Mouse (Mus musculus) c-Kit-positive CD71-positive TER-119-positive erythroid progenitor cells, embryonic 14.5 days (primary cell): ENCODE results near the gene Cd59b.
"Not testable (repeated sequence)": the region's sequence is repeated elsewhere in the genome, so short reads cannot be mapped to it uniquely, and the experiment has no call there.

Experiments used
- DNase-seq: peaks from one replicate; pipeline ENCODE4 v3.0.0-alpha.2; 2013; ENCODE audit warnings: low spot score

Gene Cd59b

GRCm38 (mm10) chr2:104065526-104065925 lies 4.1 kb upstream of the Cd59b start, which contains the start of gene Gm10912:
TSS of gene Gm10912 (plus strand) at chr2:104065826.
- DNase-seq = not testable (repeated sequence)

- DNase-seq = not testable (repeated sequence)
Observed at GRCm38 (mm10) chr2:104068450-104068849, 1.2 kb upstream of the Cd59b start, which contains the start of gene Gm10799. TSS of gene Gm10799 (minus strand) at chr2:104068550.

- peak; percentile 65 for DNase-seq
Observed at GRCm38 (mm10) chr2:104078285-104078684, 8.6 kb downstream of the Cd59b start.

- not testable (repeated sequence) for DNase-seq
Observed at GRCm38 (mm10) chr2:104081436-104082050, 11.9 kb downstream of the Cd59b start.

- no peak for DNase-seq
Observed at GRCm38 (mm10) chr2:104082474-104082873, 12.8 kb downstream of the Cd59b start.

DNA sequence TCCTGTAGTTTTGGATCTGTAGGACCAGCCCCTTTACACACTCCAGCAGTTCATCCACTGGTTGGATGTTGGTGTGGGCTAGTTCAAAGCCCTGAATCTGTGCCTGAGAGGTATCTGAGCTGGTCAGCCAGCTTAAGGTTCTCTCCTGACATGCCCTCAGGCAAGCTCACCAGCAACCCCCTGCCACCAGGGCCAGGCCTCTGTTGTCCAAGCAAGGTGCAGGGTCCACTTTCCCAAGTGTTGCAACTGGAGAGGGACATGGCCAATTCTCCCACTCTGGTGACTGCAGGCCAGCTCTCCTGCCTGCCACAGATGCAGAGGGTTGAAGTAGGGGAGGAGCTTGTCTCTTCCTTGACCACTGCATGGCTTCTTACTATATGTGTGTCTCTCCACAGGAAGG lies 14.4 kb downstream of the Cd59b start:
- DNase-seq = not testable (repeated sequence)

- DNase-seq = peak; percentile 53
Observed at GRCm38 (mm10) chr2:104087562-104087961, 17.9 kb downstream of the Cd59b start.

DNA sequence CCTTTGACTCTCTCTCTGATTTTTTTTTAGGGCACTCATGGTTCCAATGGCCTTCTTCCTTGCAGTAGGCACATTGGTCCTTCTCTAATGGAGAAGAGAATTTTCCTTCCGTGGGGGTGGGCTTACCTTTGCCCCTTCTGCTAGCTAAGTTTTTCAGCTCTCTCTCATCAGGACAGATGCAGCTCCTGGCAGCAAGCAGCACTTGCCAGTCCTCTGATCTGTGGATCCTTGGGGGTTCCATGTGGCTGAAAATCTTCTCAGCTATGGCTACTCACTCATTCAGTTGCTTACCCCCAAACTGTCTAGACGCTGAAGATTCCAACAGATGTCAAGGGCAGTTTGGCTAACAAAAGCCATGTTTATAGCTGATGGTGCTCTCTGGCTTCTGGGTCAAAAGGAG lies 23.7 kb downstream of the Cd59b start:
- no peak for DNase-seq

- DNase-seq = peak; percentile 92
Observed at GRCm38 (mm10) chr2:104095741-104096213, 26.1 kb downstream of the Cd59b start, which contains the start of gene Cd59a. TSS of gene Cd59a (plus strand) at chr2:104095801.

GRCm38 (mm10) chr2:104096256-104096655 lies 26.6 kb downstream of the Cd59b start:
- DNase-seq = no peak

- not testable (repeated sequence) for DNase-seq
Observed at GRCm38 (mm10) chr2:104096796-104097195, 27.1 kb downstream of the Cd59b start.

GRCm38 (mm10) chr2:104097396-104097795 lies 27.7 kb downstream of the Cd59b start:
- DNase-seq = not testable (repeated sequence)

- DNase-seq = peak; percentile 52
Observed at GRCm38 (mm10) chr2:104098529-104099230, 29.0 kb downstream of the Cd59b start.

DNA sequence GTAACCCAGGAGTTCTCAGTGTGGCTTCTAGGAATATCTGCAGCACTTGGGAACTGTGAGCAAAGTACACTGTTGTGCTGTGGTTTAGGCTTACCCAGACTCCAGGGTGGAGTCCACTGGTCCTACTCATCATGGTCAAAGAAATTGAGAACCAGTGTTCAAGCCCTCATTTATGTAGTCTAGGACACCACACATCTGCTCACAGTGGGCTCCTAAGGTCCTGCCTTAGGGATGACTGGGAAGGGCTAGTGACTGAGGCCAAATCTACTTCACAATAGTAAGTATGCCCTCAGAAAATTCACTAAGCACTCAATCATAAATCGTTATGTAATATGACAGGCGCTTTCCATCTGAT lies 29.6 kb downstream of the Cd59b start:
- no peak for DNase-seq

DNA sequence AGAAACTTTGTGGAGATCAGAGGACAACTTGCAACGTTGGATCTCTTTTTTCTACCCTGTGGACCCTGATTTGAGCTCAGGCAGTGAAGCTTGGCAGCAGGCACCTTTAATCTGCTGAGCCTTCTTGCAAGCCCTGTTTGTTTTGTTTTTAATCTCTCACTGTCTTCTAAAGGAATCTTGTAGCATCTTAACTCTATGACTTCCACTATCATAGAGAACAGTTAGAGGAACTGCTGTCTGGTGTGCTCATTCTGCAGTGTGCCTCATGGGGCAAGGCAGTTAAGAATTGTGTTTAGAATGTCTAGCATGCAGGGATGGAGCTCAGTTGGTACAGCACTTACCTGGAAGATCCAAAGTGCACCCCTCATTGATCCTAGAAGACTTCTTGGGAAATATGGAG lies 30.3 kb downstream of the Cd59b start:
- DNase-seq = no peak

GRCm38 (mm10) chr2:104104800-104105199 lies 35.2 kb downstream of the Cd59b start:
- no peak for DNase-seq

DNA sequence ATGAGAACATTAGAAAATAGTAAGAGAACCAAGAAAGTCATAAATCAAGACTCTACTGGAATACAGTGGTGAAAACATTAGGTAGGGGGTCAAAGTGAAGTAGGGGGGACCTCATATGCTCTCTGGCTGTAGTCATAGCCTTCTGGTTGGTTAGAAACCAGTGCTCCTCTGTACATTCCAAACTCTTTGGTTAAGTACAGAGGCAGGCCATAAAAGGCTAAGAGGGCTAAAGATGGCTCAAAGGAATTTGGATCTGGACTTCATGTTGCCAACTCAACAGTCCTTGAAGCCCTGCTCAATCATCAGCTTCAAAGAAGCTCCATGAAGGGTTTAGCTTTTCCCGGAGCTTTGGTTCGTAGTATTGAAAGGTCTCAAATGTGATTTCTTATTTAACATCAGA lies 39.4 kb downstream of the Cd59b start:
- DNase-seq = not testable (repeated sequence)

GRCm38 (mm10) chr2:104109528-104109927 lies 39.9 kb downstream of the Cd59b start:
- no peak for DNase-seq

- no peak for DNase-seq
Observed at GRCm38 (mm10) chr2:104110031-104110430, 40.4 kb downstream of the Cd59b start.

- not testable (repeated sequence) for DNase-seq
Observed at GRCm38 (mm10) chr2:104111170-104111797, 41.6 kb downstream of the Cd59b start.

DNA sequence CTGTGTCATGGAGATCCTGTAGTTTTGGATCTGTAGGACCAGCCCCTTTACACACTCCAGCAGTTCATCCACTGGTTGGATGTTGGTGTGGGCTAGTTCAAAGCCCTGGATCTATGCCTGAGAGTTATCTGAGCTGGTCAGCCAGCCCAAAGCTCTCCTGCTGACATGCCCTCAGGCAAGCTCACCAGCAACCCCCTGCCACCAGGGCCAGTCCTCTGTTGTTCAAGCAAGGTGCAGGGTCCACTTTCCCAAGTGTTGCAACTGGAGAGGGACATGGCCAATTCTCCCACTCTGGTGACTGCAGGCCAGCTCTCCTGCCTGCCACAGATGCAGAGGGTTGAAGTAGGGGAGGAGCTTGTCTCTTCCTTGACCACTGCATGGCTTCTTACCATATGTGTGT lies 43.9 kb downstream of the Cd59b start:
- DNase-seq = not testable (repeated sequence)

DNA sequence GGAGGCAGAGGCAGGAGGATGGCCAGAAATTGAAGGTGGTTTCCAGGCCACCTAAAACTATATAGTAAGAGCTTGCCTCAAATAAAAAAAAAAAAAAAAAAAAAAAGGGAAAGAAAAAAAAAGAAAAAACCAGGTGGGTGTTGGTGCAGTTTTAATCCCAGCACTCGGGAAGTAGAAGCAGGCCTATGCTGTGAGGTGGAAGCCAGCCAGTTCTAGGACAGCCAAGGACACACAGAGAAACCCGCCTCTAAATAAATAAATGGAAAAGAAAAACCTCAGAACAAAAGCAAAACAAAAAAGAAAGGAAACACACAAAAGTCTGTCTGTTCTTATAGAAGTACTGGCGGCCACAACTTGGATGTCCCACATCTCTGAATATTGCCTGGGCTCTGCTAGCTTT lies 45.2 kb downstream of the Cd59b start:
- DNase-seq = no peak

- DNase-seq = not testable (repeated sequence)
Observed at GRCm38 (mm10) chr2:104117173-104117572, 47.5 kb downstream of the Cd59b start.
